Mouse (Mus musculus) heart, embryonic 15.5 days (tissue): ENCODE data around the gene Rassf6. TPM values are rescaled to one million over a fixed set of nuclear protein-coding genes. Genes with fewer than 3 reads are reported as not detected.

Experiments
- ATAC-seq: fragments of 200-750 bp; cut with Nextera tagmentation; replicated peaks from 2 replicates; pipeline ENCODE4 v1.8.0; 2017; ENCODE audit warnings: low read depth, moderate TSS enrichment; ENCODE audit not compliant: insufficient number of reproducible peaks, insufficient read depth, low FRiP score
- H3K27ac ChIP-seq: fragments of 300-500 bp; sonication (generic); 2 replicates; pipeline ENCODE4 v1.5.1; 2015; ENCODE audit warnings: mild to moderate bottlenecking, inconsistent platforms
- H3K27me3 ChIP-seq: fragments of 300-500 bp; sonication (generic); 2 replicates; pipeline ENCODE4 v1.6.1; 2015; ENCODE audit warnings: inconsistent platforms
- H3K36me3 ChIP-seq: fragments of 300-500 bp; sonication (generic); 2 replicates; pipeline ENCODE4 v1.6.1; 2015; ENCODE audit warnings: mild to moderate bottlenecking, inconsistent platforms
- H3K4me1 ChIP-seq: fragments of 300-500 bp; sonication (generic); replicated peaks from 2 replicates; pipeline ENCODE4 v1.6.1; 2015; ENCODE audit warnings: inconsistent platforms
- H3K4me2 ChIP-seq: fragments of 300-500 bp; sonication (generic); 2 replicates; pipeline ENCODE4 v1.6.1; 2015; ENCODE audit warnings: inconsistent platforms, mild to moderate bottlenecking, moderate library complexity
- H3K4me3 ChIP-seq: fragments of 300-500 bp; sonication (generic); 2 replicates; pipeline ENCODE4 v1.5.1; 2015; ENCODE audit warnings: mild to moderate bottlenecking, inconsistent platforms
- H3K9ac ChIP-seq: fragments of 300-500 bp; sonication (generic); 2 replicates; pipeline ENCODE4 v1.6.1; 2015; ENCODE audit warnings: mild to moderate bottlenecking, inconsistent platforms
- H3K9me3 ChIP-seq: fragments of 300-500 bp; sonication (generic); replicated peaks from 2 replicates; pipeline ENCODE4 v1.6.1; 2016; ENCODE audit warnings: inconsistent platforms
- WGBS: fragments of 180-500 bp; shearing (Covaris S2); methylation state at CpG from one replicate; pipeline ENCODE4 v1.1.7; 2015; ENCODE audit warnings: mixed read lengths; 5-methylcytosine and 5-hydroxymethylcytosine counted together
- polyA plus RNA-seq: library from polyadenylated mRNA; unstranded; fragments of >200 nt; fragmentation: Nextera tagmentation; extraction: Ambion mirVana; gene quantifications from 2 replicates; pipeline ENCODE4 v1.2.1, GENCODE M21; 2015

Rassf6 gene
- polyA plus RNA-seq, 1 experiment from 2014 or later = 0.49 TPM

- Histone ChIP-seq H3K4me3 (no peak overlapping the region), H3K36me3 (no peaks in the 10 kb centered on the region), H3K4me2 (no peak overlapping the region), H3K27me3 (no peaks in the 10 kb centered on the region), H3K9me3 (no peaks in the 10 kb centered on the region), H3K4me1 (peaks cover 17% of the 10 kb centered on the region), H3K9ac (no peak overlapping the region), H3K27ac (no peak overlapping the region)
- 72% methylated on average over 6 of the region's 6 CpGs for WGBS
- no peak for ATAC-seq
Observed at GRCm38 (mm10) chr5:90565205-90565604, 75.3 kb downstream of the Rassf6 start.

- no peaks in the 10 kb centered on the region for H3K27me3 ChIP-seq
- peaks cover 17% of the 10 kb centered on the region for H3K4me1 ChIP-seq
- H3K27ac ChIP-seq = no peak overlapping the region
- H3K9ac ChIP-seq = no peak overlapping the region
- H3K4me3 ChIP-seq = no peak overlapping the region
- no peak overlapping the region for H3K4me2 ChIP-seq
- no peaks in the 10 kb centered on the region for H3K9me3 ChIP-seq
- ATAC-seq = no peak
- no peaks in the 10 kb centered on the region for H3K36me3 ChIP-seq
- 85% methylated on average over 4 of the region's 4 CpGs for WGBS
Observed at GRCm38 (mm10) chr5:90564161-90564560, 76.3 kb downstream of the Rassf6 start.

- Histone ChIP-seq H3K4me1 (peaks cover 6% of the 10 kb centered on the region; the same call in 1 of the 2 replicates), H3K36me3 (no peaks in the 10 kb centered on the region), H3K4me3 (no peak overlapping the region), H3K27me3 (no peaks in the 10 kb centered on the region), H3K27ac (no peak overlapping the region), H3K9me3 (no peaks in the 10 kb centered on the region), H3K9ac (no peak overlapping the region), H3K4me2 (no peak overlapping the region)
- ATAC-seq = no peak
- 32% methylated on average over 4 of the region's 4 CpGs for WGBS
Observed at GRCm38 (mm10) chr5:90562880-90563279, 77.6 kb downstream of the Rassf6 start.

GRCm38 (mm10) chr5:90561721-90562275, 78.7 kb downstream of the Rassf6 start:
- Histone ChIP-seq H3K4me3 (no peak overlapping the region), H3K9me3 (no peaks in the 10 kb centered on the region), H3K36me3 (no peaks in the 10 kb centered on the region), H3K27me3 (no peaks in the 10 kb centered on the region), H3K9ac (no peak overlapping the region), H3K4me1 (0 out of 2 replicates have a peak, but pooled peaks cover 2% of the 10 kb centered on the region), H3K27ac (no peak overlapping the region), H3K4me2 (no peak overlapping the region)
- ATAC-seq = no peak
- WGBS = 91% methylated on average over 11 of the region's 11 CpGs

- 86% methylated on average over 6 of the region's 6 CpGs for WGBS
- no peak within 1 kb of the TSS for H3K27ac ChIP-seq
- H3K4me1 ChIP-seq = 0 out of 2 replicates have a peak, but pooled peaks cover 2% of the 10 kb centered on the region
Observed at GRCm38 (mm10) chr5:90560743-90561142, 79.7 kb downstream of the Rassf6 start, which contains the start of gene 5830473C10Rik. TSS of gene 5830473C10Rik (plus strand) at chr5:90561107.

GRCm38 (mm10) chr5:90556052-90556451, 84.4 kb downstream of the Rassf6 start:
- 0 out of 2 replicates have a peak, but pooled peaks cover 2% of the 10 kb centered on the region for H3K27me3 ChIP-seq
- no peaks in the 10 kb centered on the region for H3K4me1 ChIP-seq
- no peak overlapping the region for H3K27ac ChIP-seq
- H3K9ac ChIP-seq = no peak overlapping the region
- no peak for ATAC-seq
- H3K4me3 ChIP-seq = no peak overlapping the region
- 67% methylated on average over 3 of the region's 3 CpGs for WGBS
- no peak overlapping the region for H3K4me2 ChIP-seq
- H3K36me3 ChIP-seq = no peaks in the 10 kb centered on the region
- no peaks in the 10 kb centered on the region for H3K9me3 ChIP-seq

More at GRCm38 (mm10) chr5:90560743-90561142, 79.7 kb downstream of the Rassf6 start, which contains the start of gene 5830473C10Rik:
- Histone ChIP-seq H3K36me3 (no peaks in the 10 kb centered on the region), H3K9me3 (no peaks in the 10 kb centered on the region), H3K4me3 (no peak within 1 kb of the TSS), H3K27me3 (no peaks in the 10 kb centered on the region), H3K9ac (no peak within 1 kb of the TSS), H3K4me2 (no peak within 1 kb of the TSS)
- ATAC-seq = no peak

Other genes starting within 250 kb of the Rassf6 start
- 3.8 and 28.4 TPM in 2 replicates for gene Alb, start 179.8 kb downstream of the Rassf6 start, polyA plus RNA-seq
- 6.7 and 55.5 TPM in 2 replicates for gene Afp, start 149.9 kb downstream of the Rassf6 start, polyA plus RNA-seq
- gene Afm, start 121.7 kb downstream of the Rassf6 start, polyA plus RNA-seq = 0.15 TPM in 1 of 2 replicates, not detected in the other
- not detected in 2 replicates for gene 5830473C10Rik, start 79.5 kb downstream of the Rassf6 start, polyA plus RNA-seq
- not detected in 2 replicates for gene Cxcl5, start 118.7 kb upstream of the Rassf6 start, polyA plus RNA-seq
- gene Ppbp, start 127.9 kb upstream of the Rassf6 start, polyA plus RNA-seq = 4.2 and 5.4 TPM in 2 replicates
- gene Pf4, start 131.8 kb upstream of the Rassf6 start, polyA plus RNA-seq = 45.6 and 47.9 TPM in 2 replicates
- gene Cxcl3, start 145.4 kb upstream of the Rassf6 start, polyA plus RNA-seq = not detected in 2 replicates
- gene Cxcl15, start 153.9 kb upstream of the Rassf6 start, polyA plus RNA-seq = 0.20 and 0.79 TPM in 2 replicates